Mouse (Mus musculus): Measurements from ENCODE around the gene Cnnm2.

DNA sequence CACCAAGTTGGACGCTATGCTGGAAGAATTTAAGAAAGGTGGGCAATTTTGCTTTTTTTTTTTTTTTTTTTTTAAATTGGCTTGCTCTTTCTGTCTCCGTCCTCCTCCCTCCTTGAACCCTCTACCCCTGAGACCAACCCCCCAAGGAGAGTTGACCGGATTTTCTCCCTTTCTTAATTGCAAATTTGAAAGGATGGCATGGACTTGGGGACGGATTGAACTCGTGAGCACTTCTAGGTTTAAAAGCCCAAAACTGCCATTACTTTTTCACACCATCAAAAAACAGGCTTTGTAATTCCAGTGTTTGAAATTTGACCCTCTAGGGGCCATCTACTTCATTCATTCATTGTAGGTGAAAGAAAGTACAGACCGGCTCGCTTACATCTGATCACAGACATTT is 2.0 kb downstream of the Cnnm2 start:
- TF ChIP-seq CTCF (IDR thresholded peaks at IDR 0.05; ENCODE audit: low read depth) = no peak
- no peak for TF ChIP-seq EP300 (optimal IDR thresholded peaks at IDR 0.05)

Data from stomach, postnatal 0 days (tissue).